Mouse (Mus musculus) gastrocnemius, postnatal 14 days (tissue): Measurements from ENCODE around the gene R3hdm4. TPM values are rescaled to one million over a fixed set of nuclear protein-coding genes. Genes with fewer than 3 reads are reported as not detected.

Experiments used
- DNase-seq: peaks from one replicate; pipeline ENCODE4 v3.0.0; 2021; ENCODE audit warnings: mixed read lengths
- intact Hi-C: fragments of 180-260 bp; cut with DNase I; formaldehyde crosslinking; loops from one replicate; pipeline ENCODE4 v1.15.1; 2025; ENCODE audit warnings: low total_unique reads
- total RNA-seq, 2 experiments: library from RNA; stranded (reverse); gene quantifications; 2 replicates each; pipeline ENCODE4 v1.2.3; 2021

The R3hdm4 gene
- total RNA-seq, 2 experiments from 2014 or later = 98.8 to 106 TPM

- intact Hi-C loops = no loop called here
- no peak for DNase-seq
Measured at GRCm38 (mm10) chr10:79946752-79947322, 25.8 kb upstream of the R3hdm4 start.

DNA sequence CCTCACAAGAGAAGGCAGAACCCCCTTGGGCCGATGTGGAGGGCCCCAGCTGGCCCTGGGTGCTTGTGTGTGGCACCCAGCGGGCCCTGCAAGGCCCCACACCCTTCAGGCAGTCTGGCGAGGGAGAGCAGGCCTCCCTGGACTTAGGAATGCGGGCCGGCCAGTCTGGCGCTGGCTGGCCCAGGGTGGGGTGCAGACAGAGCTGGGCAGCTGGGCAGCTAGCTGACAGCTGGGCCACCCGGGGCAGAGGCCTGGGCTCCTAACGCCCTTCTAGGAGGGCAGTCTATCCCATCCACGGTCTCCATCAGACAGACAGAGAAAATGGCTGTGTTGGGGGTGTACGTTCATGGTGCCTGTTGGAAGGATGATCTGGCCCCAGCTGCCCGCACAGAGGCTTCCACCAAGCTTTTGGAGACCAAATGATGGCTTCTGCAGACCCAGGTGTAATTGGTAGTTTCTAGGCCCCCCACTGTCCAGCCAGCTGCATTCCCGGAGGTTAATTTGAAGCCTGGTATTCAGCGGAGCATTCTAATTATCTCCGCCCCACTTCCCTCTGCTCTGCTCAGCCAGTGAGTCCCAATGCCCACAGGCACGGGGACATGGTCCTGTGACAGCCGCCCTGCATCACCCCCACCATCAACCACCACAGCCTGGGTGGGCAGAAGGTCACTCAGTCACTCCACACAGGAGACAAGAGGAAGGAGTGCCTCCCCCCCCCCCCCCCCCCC, 24.7 kb upstream of the R3hdm4 start:
- intact Hi-C loops = no loop called here
- no peak for DNase-seq

- intact Hi-C loops = no loop called here
- no peak for DNase-seq
Measured at GRCm38 (mm10) chr10:79943471-79943901, 22.5 kb upstream of the R3hdm4 start.

- intact Hi-C loops = no loop called here
Measured at GRCm38 (mm10) chr10:79942988-79943387, 22.0 kb upstream of the R3hdm4 start.

DNA sequence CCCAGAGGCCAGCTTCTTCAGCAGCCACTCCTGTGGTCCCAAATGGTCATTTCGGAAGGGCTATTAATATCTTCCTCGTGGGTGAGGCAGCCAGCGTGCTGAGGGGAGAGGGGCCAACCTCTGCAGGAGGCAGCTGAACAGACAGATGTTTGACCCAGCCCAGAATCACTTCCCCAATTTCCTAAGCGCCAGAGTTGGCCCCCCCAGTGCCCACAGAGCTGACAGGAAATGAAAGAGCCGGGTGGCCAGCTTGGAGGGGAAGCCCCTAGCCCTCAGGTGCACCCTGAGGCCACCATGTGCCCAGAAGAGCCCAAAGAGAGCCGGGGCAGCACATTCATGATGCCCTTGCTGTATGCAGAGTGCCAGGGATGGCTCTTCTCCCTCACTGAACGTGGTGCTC, 19.7 kb upstream of the R3hdm4 start:
- intact Hi-C loops = no loop called here
- no peak for DNase-seq

More at GRCm38 (mm10) chr10:79942988-79943387, 22.0 kb upstream of the R3hdm4 start:
- DNase-seq = no peak

- DNase-seq = no peak
- intact Hi-C loops = no loop called here
Measured at GRCm38 (mm10) chr10:79937775-79938526, 16.9 kb upstream of the R3hdm4 start.

DNA sequence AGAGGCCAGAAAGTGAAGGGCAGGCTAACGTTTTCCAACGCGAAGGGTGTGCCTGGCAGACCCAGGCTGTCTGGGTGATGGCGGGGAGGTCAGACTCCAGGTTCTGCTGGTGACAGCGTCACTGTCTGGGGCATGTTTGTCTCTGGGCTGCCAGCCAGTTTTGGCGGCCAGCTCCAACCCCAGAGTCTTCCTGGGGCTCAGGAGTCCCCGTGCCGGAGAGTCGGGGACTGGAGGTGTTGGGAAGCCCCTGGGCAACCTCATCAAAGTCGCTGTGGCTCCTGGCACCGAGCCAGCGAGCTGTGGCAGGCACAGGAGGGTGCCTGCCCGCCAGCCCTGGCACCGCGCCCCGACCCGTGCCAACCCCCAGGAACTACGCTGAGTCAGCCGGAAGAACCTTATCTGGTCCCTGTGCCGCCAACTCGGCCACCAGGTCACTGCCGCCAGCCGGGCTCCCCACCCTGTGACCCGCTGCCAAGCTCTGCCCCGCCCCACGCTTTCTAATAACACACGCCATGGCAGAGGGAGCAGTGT, 16.0 kb upstream of the R3hdm4 start:
- DNase-seq = peak; percentile 74
- intact Hi-C loops = no loop called here

DNA sequence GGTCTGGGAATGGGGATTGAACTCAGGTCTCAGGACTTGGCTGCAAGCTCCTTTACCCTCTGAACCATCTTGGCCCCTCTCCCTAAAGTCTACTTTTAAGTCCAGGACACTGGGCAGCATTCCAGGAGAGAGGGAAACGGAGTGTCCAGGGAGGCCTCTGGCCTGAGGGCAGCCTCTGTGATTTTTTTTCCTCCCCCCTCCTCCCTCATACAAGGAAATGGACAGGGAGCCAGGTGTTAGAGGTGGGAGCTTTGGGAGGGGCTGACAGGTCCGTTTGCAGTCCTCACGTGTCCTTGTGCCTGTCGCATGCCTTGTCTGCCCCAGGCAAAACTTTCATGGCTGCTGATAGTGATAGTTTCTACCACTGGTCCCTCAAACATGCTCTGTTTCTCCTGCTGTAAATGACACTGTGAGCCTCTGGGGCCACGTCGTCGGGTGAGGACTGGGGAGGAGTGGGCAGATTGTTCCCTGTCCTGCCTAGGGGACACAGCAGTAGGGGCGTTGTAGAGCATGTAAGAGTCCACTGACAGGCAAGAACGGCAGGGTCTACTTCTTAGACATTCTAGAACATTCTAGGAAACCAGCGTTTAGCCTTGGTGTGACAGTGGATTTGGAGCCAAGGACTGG, 15.4 kb upstream of the R3hdm4 start:
- intact Hi-C loops = no loop called here

DNA sequence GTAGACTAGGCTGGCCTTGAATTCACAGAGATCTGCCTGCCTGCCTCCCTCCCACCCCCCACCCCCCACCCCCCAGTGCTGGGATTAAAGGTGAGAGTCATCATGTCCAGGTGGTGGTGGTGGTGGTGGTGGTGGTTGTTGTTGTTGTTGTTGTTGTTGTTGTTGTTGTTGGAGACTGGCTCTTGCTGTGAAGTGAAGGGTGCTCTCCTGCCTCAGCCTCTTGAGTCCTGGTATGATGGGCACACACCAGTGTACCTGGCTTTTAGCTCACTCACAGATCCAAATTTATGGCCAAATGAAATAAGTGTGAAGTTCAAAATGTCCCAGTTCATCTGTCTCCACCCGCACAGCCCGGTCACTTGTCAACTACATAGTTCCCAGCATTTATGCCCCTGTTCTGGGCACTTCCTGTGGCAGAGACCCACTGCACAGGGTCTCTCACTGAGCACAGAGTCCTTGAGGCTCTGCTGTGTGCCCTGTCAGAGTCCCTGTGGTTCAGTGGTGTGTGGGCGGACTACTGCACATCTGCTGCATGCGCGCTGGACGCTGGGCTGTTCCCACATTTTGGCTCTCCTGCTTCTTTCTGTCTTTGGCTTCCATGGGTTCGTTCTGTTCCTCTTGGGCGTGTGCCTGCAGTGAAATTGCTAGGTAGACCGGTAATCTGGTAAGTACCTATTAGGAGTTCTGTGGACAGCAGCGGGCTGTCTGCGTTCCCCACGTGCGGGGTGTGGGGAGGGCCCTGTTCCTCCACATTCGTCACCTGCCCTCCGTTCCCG, 14.0 kb upstream of the R3hdm4 start:
- DNase-seq = no peak
- intact Hi-C loops = no loop called here

More for the DNA sequence above, 15.4 kb upstream of the R3hdm4 start:
- DNase-seq = no peak

- DNase-seq = peak; percentile 92
- intact Hi-C loops = no loop called here
Measured at GRCm38 (mm10) chr10:79934272-79934721, 13.3 kb upstream of the R3hdm4 start.

DNA sequence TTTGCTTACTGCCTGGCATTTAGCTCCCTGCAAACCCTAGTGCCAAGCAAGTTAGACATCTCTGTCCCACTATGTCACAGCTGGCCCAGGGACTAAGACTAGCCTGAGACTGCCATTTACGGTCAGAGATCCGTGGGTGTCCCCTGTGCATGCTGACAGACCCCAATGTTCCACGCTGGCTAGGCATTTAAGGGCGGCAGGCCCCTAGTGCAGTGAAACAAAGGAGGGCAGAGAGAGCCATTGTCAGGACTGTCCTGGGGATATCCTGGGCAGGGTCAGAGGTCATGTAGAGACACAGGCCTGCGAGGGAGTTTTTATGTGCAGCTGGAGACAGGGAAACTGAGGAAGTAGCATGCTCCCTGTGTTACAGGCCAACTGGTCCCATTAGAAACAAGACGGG, 12.9 kb upstream of the R3hdm4 start:
- intact Hi-C loops = no loop called here
- DNase-seq = no peak

DNA sequence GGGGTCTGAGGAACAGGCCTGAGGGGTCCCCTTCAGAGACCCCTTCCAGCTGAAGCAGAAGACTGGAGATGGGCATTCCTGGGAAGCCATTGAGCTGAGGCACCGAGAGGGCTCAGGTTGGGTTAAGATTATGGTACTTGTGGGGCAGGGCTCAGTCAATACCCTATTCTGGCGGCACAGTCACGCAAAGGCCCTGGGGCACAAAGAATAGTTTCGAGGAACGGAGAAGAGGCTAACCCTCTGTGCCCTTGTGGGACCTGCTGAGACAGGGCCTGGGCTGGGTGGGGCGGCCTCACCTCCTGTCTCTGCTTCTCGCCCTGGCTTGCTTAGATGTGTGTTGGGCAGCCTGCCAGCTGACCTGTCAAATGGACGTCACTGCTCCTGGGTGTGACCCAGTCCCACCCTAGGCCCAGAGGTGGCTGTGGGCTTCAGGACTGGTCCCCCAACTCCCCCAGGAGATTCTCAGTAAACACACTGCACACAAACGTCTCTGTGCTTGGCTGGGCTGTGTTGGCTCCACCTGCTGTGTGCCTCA, 12.2 kb upstream of the R3hdm4 start:
- DNase-seq = no peak
- intact Hi-C loops = no loop called here

DNA sequence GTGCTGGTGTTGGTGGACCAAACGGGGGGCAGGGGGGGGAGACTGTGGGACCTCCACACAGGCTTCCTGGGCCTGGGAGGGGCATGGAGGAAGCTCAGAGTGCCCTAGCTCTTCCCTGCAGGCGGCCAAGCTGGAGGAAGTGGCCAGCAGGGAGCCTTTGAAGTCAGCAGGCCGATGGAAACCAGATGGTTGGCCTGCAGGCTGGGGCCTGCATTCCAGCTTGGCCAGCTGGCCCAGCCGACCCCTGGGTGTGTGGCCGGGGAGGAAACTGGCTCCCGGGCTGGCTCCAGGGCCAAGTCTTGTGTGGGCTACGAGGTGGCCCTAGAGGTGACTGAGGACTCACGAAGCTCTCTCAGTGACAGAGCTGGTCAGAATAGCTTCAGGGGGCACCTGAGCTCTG, 11.7 kb upstream of the R3hdm4 start:
- intact Hi-C loops = no loop called here
- peak; percentile 89 for DNase-seq

GRCm38 (mm10) chr10:79931797-79932196, 10.8 kb upstream of the R3hdm4 start:
- intact Hi-C loops = no loop called here
- no peak for DNase-seq

DNA sequence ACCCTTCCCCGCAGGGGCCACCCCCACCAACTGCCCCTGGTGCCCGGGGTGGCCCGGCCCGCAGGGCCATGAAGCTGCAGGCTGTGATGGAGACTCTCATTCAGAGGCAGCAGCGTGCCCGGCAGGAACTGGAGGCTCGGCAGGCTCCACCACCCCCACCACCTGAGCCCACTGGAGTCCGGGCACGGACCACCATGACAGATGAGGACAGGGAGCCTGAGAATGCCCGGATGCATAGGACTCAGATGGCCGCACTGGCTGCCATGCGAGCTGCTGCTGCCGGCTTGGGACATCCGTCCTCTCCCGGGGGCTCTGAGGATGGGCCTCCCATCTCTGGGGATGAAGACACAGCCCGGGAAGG, 9.8 kb upstream of the R3hdm4 start:
- DNase-seq = no peak
- intact Hi-C loops = no loop called here

GRCm38 (mm10) chr10:79929967-79930825, 9.2 kb upstream of the R3hdm4 start:
- DNase-seq = no peak
- intact Hi-C loops = no loop called here

- intact Hi-C loops = no loop called here
- no peak for DNase-seq
Measured at GRCm38 (mm10) chr10:79928907-79929701, 8.1 kb upstream of the R3hdm4 start.
